Mouse (Mus musculus) spleen, postnatal 10 days (tissue): ENCODE results near the gene Olfr1477.
"Not testable (repeated sequence)": the region's sequence is repeated elsewhere in the genome, so short reads cannot be mapped to it uniquely, and the experiment has no call there.

Experiments
- DNase-seq, 2 experiments: peaks; one replicate each; pipeline ENCODE4 v3.0.0; 2021 to 2022; ENCODE audit warnings: low spot score in 2 of 2

Olfr1477 gene

DNA sequence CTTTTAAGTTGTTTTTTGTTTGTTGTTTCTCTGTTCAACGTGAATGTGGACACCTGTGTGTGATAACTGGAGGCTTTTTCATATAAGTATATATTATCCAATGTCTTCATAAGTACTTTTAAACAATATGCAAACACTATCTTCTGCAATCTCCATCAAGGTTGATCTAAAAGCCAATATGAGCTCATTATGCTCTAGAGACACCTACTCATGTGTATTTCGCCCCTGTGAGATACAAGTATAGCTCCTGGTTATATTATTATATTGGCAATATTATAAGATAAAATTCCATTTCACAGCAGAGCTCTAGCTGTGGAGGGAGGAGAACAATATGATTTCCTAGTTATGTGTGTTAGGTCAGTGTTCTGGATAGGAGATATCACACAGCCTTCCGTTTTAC lies at the start of gene Olfr1477:
Olfr1477 (plus strand) TSS at position 301 of the 400 bp plus-strand sequence.
- DNase-seq: no peak

DNA sequence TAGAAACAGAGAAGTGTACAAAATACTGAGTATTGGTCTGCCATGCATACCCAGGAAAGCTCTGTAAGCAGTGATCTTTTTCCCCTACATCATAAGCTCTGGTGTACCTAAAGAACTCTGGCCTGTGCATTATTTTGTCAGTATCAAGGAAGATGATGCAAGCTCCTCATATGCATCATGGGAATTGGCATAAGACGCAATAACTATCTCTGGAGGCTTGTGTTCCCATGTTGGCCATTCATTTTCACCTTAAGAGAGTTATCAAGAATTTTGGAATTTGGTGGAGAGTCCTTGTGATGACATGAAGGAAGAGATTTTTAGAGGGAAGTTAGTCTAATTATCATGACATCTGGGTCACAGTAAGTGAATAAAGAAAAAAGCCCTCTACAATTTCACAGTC lies 44.4 kb upstream of the Olfr1477 start, which contains the start of gene Olfr1472:
Olfr1472 (minus strand) TSS at position 101 of the 400 bp plus-strand sequence.
- no peak for DNase-seq

DNA sequence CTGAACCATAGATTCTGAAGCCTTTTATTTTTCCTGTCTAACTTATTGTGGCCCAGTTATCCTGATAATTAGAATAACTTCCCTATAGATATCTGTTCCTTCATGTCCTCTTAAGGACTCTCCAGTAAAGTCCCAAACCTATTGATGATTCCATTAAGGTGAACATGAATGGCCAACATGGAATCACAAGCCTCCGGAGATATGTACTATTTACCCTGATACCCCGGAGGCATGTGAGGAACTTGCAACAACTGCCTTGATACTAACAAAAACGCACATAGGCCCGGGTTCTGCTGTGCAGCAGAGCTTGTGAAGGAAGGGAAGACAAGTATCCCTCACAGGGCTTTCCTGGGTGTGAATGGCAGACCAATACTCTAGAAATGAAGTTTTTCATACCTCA lies 31.1 kb upstream of the Olfr1477 start, which contains the start of gene Olfr1474:
Olfr1474 (plus strand) TSS at position 301 of the 400 bp plus-strand sequence.
- DNase-seq: not testable (repeated sequence)

DNA sequence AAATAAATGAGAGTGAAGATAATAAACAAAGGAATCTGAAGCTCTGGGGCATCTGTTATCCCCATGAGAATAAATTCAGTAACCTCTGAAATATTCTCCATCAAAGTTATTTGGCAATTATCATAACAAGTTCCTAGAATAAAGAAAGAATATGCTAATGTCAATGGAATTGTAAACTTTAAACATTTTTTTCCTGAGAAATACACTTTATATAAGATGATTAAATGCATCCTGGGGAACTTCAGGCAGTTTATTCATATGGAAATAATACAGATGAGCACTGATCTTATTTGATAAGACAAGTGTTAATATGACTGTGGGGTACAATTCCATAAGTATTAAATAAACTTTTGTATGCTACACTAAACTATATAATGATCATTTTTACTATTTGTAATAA lies 20.2 kb upstream of the Olfr1477 start, which contains the start of gene Olfr1475:
Olfr1475 (minus strand) TSS at position 101 of the 400 bp plus-strand sequence.
- no peak for DNase-seq

DNA sequence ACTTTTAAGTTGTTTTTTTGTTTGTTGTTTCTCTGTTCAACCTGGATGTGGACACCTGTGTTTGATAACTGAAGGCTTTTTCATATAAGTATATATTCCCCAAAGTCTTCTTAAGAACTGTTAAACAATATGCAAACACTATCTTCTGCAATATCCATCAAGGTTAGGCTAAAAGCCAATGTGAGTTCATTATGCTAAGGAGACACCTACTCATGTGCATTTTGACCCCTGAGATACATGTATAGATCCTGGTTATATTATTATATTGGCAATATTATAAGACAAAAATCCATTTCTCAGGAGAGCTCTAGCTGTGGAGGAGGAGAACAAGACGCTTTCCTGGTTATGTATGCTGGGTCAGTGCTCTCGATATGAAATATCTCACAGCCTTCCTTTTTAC lies 27.3 kb downstream of the Olfr1477 start, which contains the start of gene Olfr1480:
Olfr1480 (plus strand) TSS at position 301 of the 400 bp plus-strand sequence.
- no peak for DNase-seq
